Mouse (Mus musculus) lung, postnatal 0 days (tissue): ENCODE measurements around the gene Rundc1.

Experiments
- CTCF ChIP-seq: IDR thresholded peaks from 2 replicates; pipeline ENCODE4 v1.5.1; 2016; ENCODE audit warnings: antibody characterized with exemption, mild to moderate bottlenecking
- EP300 ChIP-seq: IDR thresholded peaks from 2 replicates; pipeline ENCODE4 v1.6.1; 2016; ENCODE audit warnings: antibody characterized with exemption, mild to moderate bottlenecking, control low read depth

DNA sequence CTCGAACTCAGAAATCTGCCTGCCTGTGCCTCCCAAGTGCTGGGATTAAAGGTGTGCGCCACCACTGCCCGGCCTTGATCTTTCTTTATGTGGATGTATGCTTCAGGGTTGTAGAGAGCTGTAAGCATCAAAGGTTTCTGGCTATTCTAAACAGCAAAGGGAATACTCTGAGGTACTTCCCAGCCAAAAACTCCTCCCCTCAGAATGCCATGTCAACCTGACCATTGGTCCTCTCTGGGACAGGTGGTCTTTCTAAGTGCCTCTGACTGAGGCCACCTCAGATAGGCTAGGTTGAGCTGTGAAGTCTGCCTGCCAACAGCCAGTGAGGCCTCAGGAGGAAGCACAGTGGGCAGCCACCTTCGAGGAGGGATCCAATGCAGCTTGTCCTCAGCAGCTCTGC lies 24.0 kb downstream of the Rundc1 start:
- TF ChIP-seq CTCF (no peak), EP300 (no peak)
